Mouse (Mus musculus): ENCODE results near the gene Bpifb9a. TPM values are rescaled to one million over a fixed set of nuclear protein-coding genes. Genes with fewer than 3 reads are reported as not detected.

Gene Bpifb9a
- polyA plus RNA-seq, 1 experiment from 2014 or later = not detected

Other genes starting within 250 kb of the Bpifb9a start
- gene Bpifa2, start 249.6 kb upstream of the Bpifb9a start, polyA plus RNA-seq (2014; fragmentation: Nextera tagmentation; extraction: Ambion mirVana) = not detected in 2 replicates
- not detected in 2 replicates for gene Bpifa3, start 127.5 kb upstream of the Bpifb9a start, polyA plus RNA-seq (2014; fragmentation: Nextera tagmentation; extraction: Ambion mirVana)
- not detected in 2 replicates for gene Bpifa1, start 115.0 kb upstream of the Bpifb9a start, polyA plus RNA-seq (2014; fragmentation: Nextera tagmentation; extraction: Ambion mirVana)
- gene Bpifa5, start 95.2 kb upstream of the Bpifb9a start, polyA plus RNA-seq (2014; fragmentation: Nextera tagmentation; extraction: Ambion mirVana) = not detected in 2 replicates
- gene Bpifb1, start 67.0 kb upstream of the Bpifb9a start, polyA plus RNA-seq (2014; fragmentation: Nextera tagmentation; extraction: Ambion mirVana) = not detected in 2 replicates
- 0.09 TPM in 1 of 2 replicates, not detected in the other for gene Bpifb5, start 34.1 kb upstream of the Bpifb9a start, polyA plus RNA-seq (2014; fragmentation: Nextera tagmentation; extraction: Ambion mirVana)
- gene Bpifb9b, start 49.4 kb downstream of the Bpifb9a start, polyA plus RNA-seq (2014; fragmentation: Nextera tagmentation; extraction: Ambion mirVana) = not detected in 2 replicates
- gene Cdk5rap1, start 115.2 kb downstream of the Bpifb9a start, polyA plus RNA-seq (2014; fragmentation: Nextera tagmentation; extraction: Ambion mirVana) = 19.8 and 20.3 TPM in 2 replicates
- 1.7 and 2.2 TPM in 2 replicates for gene Snta1, start 150.2 kb downstream of the Bpifb9a start, polyA plus RNA-seq (2014; fragmentation: Nextera tagmentation; extraction: Ambion mirVana)
- gene Cbfa2t2, start 178.6 kb downstream of the Bpifb9a start, polyA plus RNA-seq (2014; fragmentation: Nextera tagmentation; extraction: Ambion mirVana) = 44.1 and 52.7 TPM in 2 replicates